In genomic region chr4:65295741-65296140, GRCm38 (mm10) we compare ENCODE assay signal across 16 mouse cellular contexts.
"Had no signal": no experiment of that assay in that cellular context is flagged by ENCODE, and none has a peak within 500 bp of the region (broad histone marks: within the 10 kb centered on the region; RNA-seq: fewer than 3 reads in every experiment).

No protein-coding gene starts in this region.

- H3K27ac ChIP-seq: kidney, postnatal 0 days; limb, embryonic 15.5 days; liver, embryonic 12.5 days; midbrain, embryonic 15.5 days; neural tube, embryonic 13.5 days; stomach, embryonic 15.5 days had no signal

- H3K4me2 ChIP-seq: limb, embryonic 15.5 days; liver, embryonic 12.5 days; lung, embryonic 15.5 days; midbrain, embryonic 11.5 days; midbrain, embryonic 15.5 days; neural tube, embryonic 13.5 days; stomach, embryonic 15.5 days had no signal

- H3K36me3 ChIP-seq: limb, embryonic 15.5 days; liver, embryonic 12.5 days; lung, embryonic 15.5 days; midbrain, embryonic 15.5 days; neural tube, embryonic 13.5 days; stomach, embryonic 15.5 days had no signal

- H3K4me1 ChIP-seq: limb, embryonic 15.5 days; midbrain, embryonic 15.5 days; stomach, embryonic 15.5 days had no signal

- H3K9me3 ChIP-seq: limb, embryonic 15.5 days; liver, embryonic 12.5 days; lung, embryonic 15.5 days; midbrain, embryonic 15.5 days; neural tube, embryonic 13.5 days; stomach, embryonic 15.5 days had no signal

- H3K9ac ChIP-seq: limb, embryonic 15.5 days; liver, embryonic 12.5 days; lung, embryonic 15.5 days; midbrain, embryonic 15.5 days; neural tube, embryonic 13.5 days; stomach, embryonic 15.5 days had no signal

- DNase-seq: kidney, adult 11 months; kidney, adult 9 months; kidney, postnatal 36 days; layer of hippocampus, adult 9-11 months; layer of hippocampus, postnatal 36 days; retina, postnatal 1 day; spleen, adult 18-20 months; thymus, postnatal 4 days had no signal

- H3K27me3 ChIP-seq: limb, embryonic 15.5 days; liver, embryonic 12.5 days; lung, embryonic 15.5 days; stomach, embryonic 15.5 days had no signal

- H3K4me3 ChIP-seq: limb, embryonic 15.5 days; liver, embryonic 12.5 days; lung, embryonic 15.5 days; midbrain, embryonic 15.5 days; neural tube, embryonic 13.5 days; stomach, embryonic 15.5 days had no signal

- ATAC-seq: liver, embryonic 12.5 days; midbrain, embryonic 15.5 days had no signal
